Mouse (Mus musculus) neural tube, embryonic 11.5 days (tissue): ENCODE data around the gene Rnasel. TPM values are rescaled to one million over a fixed set of nuclear protein-coding genes. Genes with fewer than 3 reads are reported as not detected.

Experiments
- ATAC-seq: fragments of 200-750 bp; cut with Nextera tagmentation; 2 replicates; pipeline ENCODE4 v1.8.0; 2017; ENCODE audit warnings: moderate number of reproducible peaks, mild to moderate bottlenecking, moderate TSS enrichment, moderate library complexity; ENCODE audit not compliant: insufficient read depth, low FRiP score, low TSS enrichment
- DNase-seq: peaks from one replicate; pipeline ENCODE4 v3.0.0-alpha.2; 2015; ENCODE audit warnings: low spot score
- H3K27ac ChIP-seq: fragments of 300-500 bp; sonication (generic); 2 replicates; pipeline ENCODE4 v1.5.1; 2014; ENCODE audit warnings: low read depth, mild to moderate bottlenecking, low read length
- H3K27me3 ChIP-seq: fragments of 300-500 bp; sonication (generic); 2 replicates; pipeline ENCODE4 v1.6.1; 2014; ENCODE audit warnings: mild to moderate bottlenecking, low read length, mixed read lengths; ENCODE audit not compliant: control insufficient read depth, insufficient read depth
- H3K36me3 ChIP-seq: fragments of 300-500 bp; sonication (generic); 2 replicates; pipeline ENCODE4 v1.6.1; 2014; ENCODE audit warnings: mild to moderate bottlenecking, low read length, moderate library complexity, mixed read lengths; ENCODE audit not compliant: control insufficient read depth, insufficient read depth
- H3K4me1 ChIP-seq: fragments of 300-500 bp; sonication (generic); 2 replicates; pipeline ENCODE4 v1.6.1; 2014; ENCODE audit warnings: low read length, mixed read lengths; ENCODE audit not compliant: control insufficient read depth, insufficient read depth
- H3K4me2 ChIP-seq: fragments of 300-500 bp; sonication (generic); 2 replicates; pipeline ENCODE4 v1.6.1; 2014; ENCODE audit warnings: low read depth, mild to moderate bottlenecking, moderate library complexity
- H3K4me3 ChIP-seq: fragments of 300-500 bp; sonication (generic); 2 replicates; pipeline ENCODE4 v1.5.1; 2014; ENCODE audit warnings: low read depth, low read length
- H3K9ac ChIP-seq: fragments of 300-500 bp; sonication (generic); 2 replicates; pipeline ENCODE4 v1.6.1; 2014; ENCODE audit warnings: mild to moderate bottlenecking, low read length
- H3K9me3 ChIP-seq: fragments of 300-500 bp; sonication (generic); 2 replicates; pipeline ENCODE4 v1.6.1; 2016; ENCODE audit warnings: low read length; ENCODE audit not compliant: control insufficient read depth
- WGBS: fragments of 180-500 bp; shearing (Covaris S2); extraction: QIAGEN DNeasy Blood & Tissue Kit; methylation state at CpG from one replicate; pipeline ENCODE4 v1.1.7; 2014; 5-methylcytosine and 5-hydroxymethylcytosine counted together
- polyA plus RNA-seq: library from polyadenylated mRNA; unstranded; fragments of >200 nt; fragmentation: Nextera tagmentation; extraction: Ambion mirVana; gene quantifications from 2 replicates; pipeline ENCODE4 v1.2.1, GENCODE M21; 2014

Rnasel gene
- polyA plus RNA-seq, 1 experiment from 2014 or later = 26.7 TPM

- Histone ChIP-seq H3K4me1 (peaks cover 23% of the 10 kb centered on the region), H3K27me3 (peaks cover 3% of the 10 kb centered on the region), H3K9ac (peak overlapping the region; percentile 62), H3K9me3 (no peaks in the 10 kb centered on the region), H3K27ac (no peak overlapping the region), H3K4me2 (peak overlapping the region; percentile 76), H3K4me3 (peak overlapping the region; percentile 40), H3K36me3 (no peaks in the 10 kb centered on the region)
- no peak for ATAC-seq
- 25% methylated on average over 12 of the region's 12 CpGs for WGBS
- DNase-seq = peak; percentile 27
Observed at GRCm38 (mm10) chr1:153740775-153741400, 8.3 kb upstream of the Rnasel start.

- WGBS = 61% methylated on average over 18 of the region's 18 CpGs
- no peaks in the 10 kb centered on the region for H3K9me3 ChIP-seq
- peak overlapping the region; percentile 9; the same call in 1 of the 2 replicates for H3K9ac ChIP-seq
- peak overlapping the region; percentile 40 for H3K4me3 ChIP-seq
- H3K27ac ChIP-seq = no peak overlapping the region
- H3K4me2 ChIP-seq = peak overlapping the region; percentile 76
- ATAC-seq (no peak), DNase-seq (peak; percentile 12)
- H3K27me3 ChIP-seq = peaks cover 3% of the 10 kb centered on the region
- no peaks in the 10 kb centered on the region for H3K36me3 ChIP-seq
- peaks cover 22% of the 10 kb centered on the region for H3K4me1 ChIP-seq
Observed at GRCm38 (mm10) chr1:153741551-153742316, 7.5 kb upstream of the Rnasel start.

- Histone ChIP-seq H3K36me3 (no peaks in the 10 kb centered on the region), H3K27ac (no peak overlapping the region), H3K9ac (no peak overlapping the region), H3K4me1 (peaks cover 14% of the 10 kb centered on the region), H3K4me2 (peak overlapping the region; percentile 76), H3K27me3 (peaks cover 3% of the 10 kb centered on the region), H3K9me3 (no peaks in the 10 kb centered on the region), H3K4me3 (no peak overlapping the region)
- peak; percentile 75 for DNase-seq
- no peak for ATAC-seq
- 66% methylated on average over 11 of the region's 11 CpGs for WGBS
Observed at GRCm38 (mm10) chr1:153742374-153743155, 6.7 kb upstream of the Rnasel start.

GRCm38 (mm10) chr1:153746119-153746670 is 3.0 kb upstream of the Rnasel start:
- Histone ChIP-seq H3K27me3 (no peaks in the 10 kb centered on the region), H3K36me3 (no peaks in the 10 kb centered on the region), H3K4me1 (peaks cover 9% of the 10 kb centered on the region), H3K27ac (no peak overlapping the region), H3K4me2 (no peak overlapping the region), H3K9ac (no peak overlapping the region), H3K9me3 (no peaks in the 10 kb centered on the region), H3K4me3 (no peak overlapping the region)
- ATAC-seq = peak; percentile 32; the same call in 1 of the 2 replicates
- WGBS = 73% methylated on average over 14 of the region's 14 CpGs
- DNase-seq = peak; percentile 59

GRCm38 (mm10) chr1:153746728-153747127 is 2.5 kb upstream of the Rnasel start:
- Histone ChIP-seq H3K9me3 (no peaks in the 10 kb centered on the region), H3K4me1 (peaks cover 8% of the 10 kb centered on the region; the same call in 1 of the 2 replicates), H3K4me2 (no peak overlapping the region), H3K27me3 (no peaks in the 10 kb centered on the region), H3K27ac (no peak overlapping the region), H3K4me3 (no peak overlapping the region), H3K9ac (no peak overlapping the region), H3K36me3 (no peaks in the 10 kb centered on the region)
- ATAC-seq = no peak
- WGBS = 5% methylated on average over 12 of the region's 12 CpGs
- peak; percentile 81 for DNase-seq

GRCm38 (mm10) chr1:153747861-153748530 is 1.2 kb upstream of the Rnasel start:
- DNase-seq (no peak), ATAC-seq (no peak)
- Histone ChIP-seq H3K36me3 (no peaks in the 10 kb centered on the region), H3K4me2 (no peak overlapping the region), H3K9me3 (no peaks in the 10 kb centered on the region), H3K9ac (no peak overlapping the region; the same call in 1 of the 2 replicates), H3K4me3 (no peak overlapping the region), H3K4me1 (peaks cover 4% of the 10 kb centered on the region; the same call in 1 of the 2 replicates), H3K27ac (no peak overlapping the region), H3K27me3 (no peaks in the 10 kb centered on the region)
- 76% methylated on average over 12 of the region's 12 CpGs for WGBS

- H3K9me3 ChIP-seq = no peaks in the 10 kb centered on the region
- no peak overlapping the region for H3K27ac ChIP-seq
- H3K27me3 ChIP-seq = no peaks in the 10 kb centered on the region
- H3K4me1 ChIP-seq = peaks cover 4% of the 10 kb centered on the region; the same call in 1 of the 2 replicates
- ATAC-seq (peak; percentile 49), DNase-seq (peak; percentile 76)
- H3K4me3 ChIP-seq = no peak overlapping the region
- peak overlapping the region; percentile 45 for H3K4me2 ChIP-seq
- no peaks in the 10 kb centered on the region for H3K36me3 ChIP-seq
- 0% methylated on average over 1 of the region's 1 CpGs for WGBS
- no peak overlapping the region; the same call in 1 of the 2 replicates for H3K9ac ChIP-seq
Observed at GRCm38 (mm10) chr1:153748549-153748948, 677 bp upstream of the Rnasel start.

- Histone ChIP-seq H3K9me3 (no peaks in the 10 kb centered on the region), H3K9ac (peak overlapping the region; percentile 72), H3K4me2 (peak overlapping the region; percentile 45), H3K27me3 (no peaks in the 10 kb centered on the region), H3K36me3 (no peaks in the 10 kb centered on the region), H3K4me3 (peak overlapping the region; percentile 36), H3K27ac (no peak overlapping the region), H3K4me1 (peaks cover 4% of the 10 kb centered on the region; the same call in 1 of the 2 replicates)
- DNase-seq (no peak), ATAC-seq (no peak)
- WGBS = 52% methylated on average over 6 of the region's 6 CpGs
Observed at GRCm38 (mm10) chr1:153750054-153750453, 828 bp downstream of the Rnasel start.
